Mouse (Mus musculus) heart, embryonic 12.5 days (tissue): ENCODE data around the gene Sprr2a2. TPM values are rescaled to one million over a fixed set of nuclear protein-coding genes. Genes with fewer than 3 reads are reported as not detected.
"Not testable (repeated sequence)": the region's sequence is repeated elsewhere in the genome, so short reads cannot be mapped to it uniquely, and the experiment has no call there.

Source experiments
- ATAC-seq: fragments of 200-750 bp; cut with Nextera tagmentation; 2 replicates; pipeline ENCODE4 v1.8.0; 2017; ENCODE audit warnings: moderate TSS enrichment, moderate library complexity; ENCODE audit not compliant: insufficient number of reproducible peaks, low FRiP score
- H3K27ac ChIP-seq: fragments of 300-500 bp; sonication (generic); 2 replicates; pipeline ENCODE4 v1.5.1; 2016; ENCODE audit warnings: mild to moderate bottlenecking, moderate library complexity; ENCODE audit not compliant: poor library complexity, severe bottlenecking
- H3K27me3 ChIP-seq: fragments of 300-500 bp; sonication (generic); replicated peaks from 2 replicates; pipeline ENCODE4 v1.6.1; 2016; ENCODE audit warnings: mild to moderate bottlenecking, moderate library complexity
- H3K36me3 ChIP-seq: fragments of 300-500 bp; sonication (generic); 2 replicates; pipeline ENCODE4 v1.6.1; 2016; ENCODE audit warnings: mild to moderate bottlenecking, moderate library complexity
- H3K4me1 ChIP-seq: fragments of 300-500 bp; sonication (generic); replicated peaks from 2 replicates; pipeline ENCODE4 v1.6.1; 2016; ENCODE audit warnings: mild to moderate bottlenecking
- H3K4me2 ChIP-seq: fragments of 300-500 bp; sonication (generic); 2 replicates; pipeline ENCODE4 v1.6.1; 2016; ENCODE audit warnings: mild to moderate bottlenecking, moderate library complexity
- H3K4me3 ChIP-seq: fragments of 300-500 bp; sonication (generic); 2 replicates; pipeline ENCODE4 v1.5.1; 2016; ENCODE audit warnings: mild to moderate bottlenecking
- H3K9ac ChIP-seq: fragments of 300-500 bp; sonication (generic); 2 replicates; pipeline ENCODE4 v1.6.1; 2016; ENCODE audit warnings: mild to moderate bottlenecking, moderate library complexity
- H3K9me3 ChIP-seq: fragments of 300-500 bp; sonication (generic); replicated peaks from 2 replicates; pipeline ENCODE4 v1.6.1; 2016; ENCODE audit warnings: mild to moderate bottlenecking, moderate library complexity
- WGBS: fragments of 180-500 bp; shearing (Covaris S2); methylation state at CpG from one replicate; pipeline ENCODE4 v1.1.7; 2016; 5-methylcytosine and 5-hydroxymethylcytosine counted together
- polyA plus RNA-seq: library from polyadenylated mRNA; unstranded; fragments of >200 nt; fragmentation: Nextera tagmentation; extraction: Ambion mirVana; gene quantifications from 2 replicates; pipeline ENCODE4 v1.2.1, GENCODE M21; 2016

Gene Sprr2a2
- polyA plus RNA-seq, 1 experiment from 2014 or later: 0.66 TPM

- not testable (repeated sequence) for H3K4me2 ChIP-seq, H3K4me1 ChIP-seq, H3K36me3 ChIP-seq, H3K9ac ChIP-seq, H3K27ac ChIP-seq, ATAC-seq, H3K4me3 ChIP-seq, H3K9me3 ChIP-seq, H3K27me3 ChIP-seq
Observed at GRCm38 (mm10) chr3:92279663-92280062, 63.9 kb downstream of the Sprr2a2 start.

- H3K4me1 ChIP-seq, H3K9me3 ChIP-seq, H3K27ac ChIP-seq, H3K9ac ChIP-seq, H3K4me2 ChIP-seq, H3K4me3 ChIP-seq, H3K36me3 ChIP-seq, H3K27me3 ChIP-seq: not testable (repeated sequence)
- peak; percentile 68 for ATAC-seq
- WGBS: 20% methylated on average over 5 of the region's 12 CpGs
Observed at GRCm38 (mm10) chr3:92280963-92281606, 65.4 kb downstream of the Sprr2a2 start.

GRCm38 (mm10) chr3:92285101-92285500, 69.4 kb downstream of the Sprr2a2 start, which contains the start of gene Sprr2a3:
Gene Sprr2a3 (plus strand): TSS chr3:92285417.
- not testable (repeated sequence) for H3K4me3 ChIP-seq, H3K36me3 ChIP-seq, ATAC-seq, H3K9me3 ChIP-seq, H3K4me2 ChIP-seq, H3K9ac ChIP-seq, H3K27me3 ChIP-seq, H3K4me1 ChIP-seq, H3K27ac ChIP-seq
- 87% methylated on average over 1 of the region's 1 CpGs for WGBS

GRCm38 (mm10) chr3:92288489-92288888, 72.8 kb downstream of the Sprr2a2 start:
- H3K9ac ChIP-seq, H3K4me3 ChIP-seq, H3K36me3 ChIP-seq, H3K27ac ChIP-seq, ATAC-seq, H3K4me1 ChIP-seq, H3K9me3 ChIP-seq, H3K4me2 ChIP-seq, H3K27me3 ChIP-seq: not testable (repeated sequence)
- 74% methylated on average over 6 of the region's 6 CpGs for WGBS

Other genes starting within 250 kb of the Sprr2a2 start
- gene Pglyrp3, start 201.3 kb upstream of the Sprr2a2 start, polyA plus RNA-seq: not detected in 2 replicates
- 0.86 and 1.1 TPM in 2 replicates for gene Lor, start 132.8 kb upstream of the Sprr2a2 start, polyA plus RNA-seq
- gene Prr9, start 92.0 kb upstream of the Sprr2a2 start, polyA plus RNA-seq: not detected in 2 replicates
- not detected in 2 replicates for gene Lelp1, start 73.2 kb upstream of the Sprr2a2 start, polyA plus RNA-seq
- gene Sprr2a1, start 121 bp upstream of the Sprr2a2 start, polyA plus RNA-seq: not detected in 2 replicates
- not detected in 2 replicates for gene Sprr2a3, start 69.5 kb downstream of the Sprr2a2 start, polyA plus RNA-seq
- not detected in 2 replicates for gene Sprr2b, start 100.7 kb downstream of the Sprr2a2 start, polyA plus RNA-seq
- not detected in 2 replicates for gene Sprr2d, start 123.2 kb downstream of the Sprr2a2 start, polyA plus RNA-seq
- gene Sprr2e, start 136.2 kb downstream of the Sprr2a2 start, polyA plus RNA-seq: not detected in 2 replicates
- gene Sprr2f, start 149.3 kb downstream of the Sprr2a2 start, polyA plus RNA-seq: 0.51 TPM in 1 of 2 replicates, not detected in the other
- 0.26 TPM in 1 of 2 replicates, not detected in the other for gene Sprr2h, start 169.8 kb downstream of the Sprr2a2 start, polyA plus RNA-seq
- gene Sprr2i, start 192.1 kb downstream of the Sprr2a2 start, polyA plus RNA-seq: not detected in 2 replicates
- not detected in 2 replicates for gene Sprr2j-ps, start 202.2 kb downstream of the Sprr2a2 start, polyA plus RNA-seq
- gene Gm9774, start 213.5 kb downstream of the Sprr2a2 start, polyA plus RNA-seq: 6.1 and 9.4 TPM in 2 replicates
- gene Sprr2k, start 216.7 kb downstream of the Sprr2a2 start, polyA plus RNA-seq: not detected in 2 replicates
- gene Sprr1b, start 222.9 kb downstream of the Sprr2a2 start, polyA plus RNA-seq: not detected in 2 replicates
- gene Sprr3, start 242.8 kb downstream of the Sprr2a2 start, polyA plus RNA-seq: not detected in 2 replicates